Mouse (Mus musculus): ENCODE results near the gene Ivns1abp. TPM values are rescaled to one million over a fixed set of nuclear protein-coding genes. Genes with fewer than 3 reads are reported as not detected.

Ivns1abp gene
- total and polyA plus RNA-seq, 3 experiments, result 182 to 1,435 (median 899) TPM

DNA sequence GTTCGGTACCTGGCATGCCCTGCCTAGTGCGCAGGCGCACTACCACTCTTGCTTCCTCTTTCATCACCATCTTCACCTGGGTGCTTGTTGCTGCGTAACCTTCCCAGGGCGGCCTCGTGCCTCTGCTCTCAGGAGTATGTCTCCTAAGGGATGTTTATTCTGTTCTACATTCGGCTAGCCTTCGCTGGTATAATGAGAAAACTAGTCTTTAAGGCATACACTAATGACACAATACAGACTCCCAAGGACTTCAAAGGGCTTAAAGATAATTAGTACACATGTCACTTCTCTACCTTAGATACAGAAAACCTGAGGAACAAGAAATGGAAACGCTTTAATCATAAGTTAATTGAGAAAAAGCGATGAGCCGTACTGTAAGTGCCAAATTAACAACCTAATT is 32.9 kb upstream of the Ivns1abp start:
- Histone ChIP-seq H3K36me3 (replicated peaks) (no peaks in the 10 kb centered on the region), H3K27me3 (ENCODE audit: insufficient read depth, low read length) (peaks cover 20% of the 10 kb centered on the region), H3K4me1 (ENCODE audit: insufficient read depth, low read depth, low read length) (peaks cover 30% of the 10 kb centered on the region), H3K9me3 (replicated peaks) (no peaks in the 10 kb centered on the region), H3K4me3 (ENCODE audit: low read depth, low read length) (no peak overlapping the region)
- TF ChIP-seq CTCF (IDR thresholded peaks at IDR 0.05; ENCODE audit: low read depth, low read length) (no peak), TAL1 (conservative IDR thresholded peaks at IDR 0.05; ENCODE audit: low read depth, low read length) (no peak), GATA1 (IDR thresholded peaks at IDR 0.05; ENCODE audit: borderline replicate concordance, low read length) (no peak), GATA2 (IDR thresholded peaks at IDR 0.05; ENCODE audit: borderline replicate concordance, low read depth, low read length) (no peak), POLR2AphosphoS5 (IDR thresholded peaks at IDR 0.05; ENCODE audit: insufficient replicate concordance, low read depth, low read length) (no peak)
- ATAC-seq (ENCODE audit: extremely low read depth, insufficient number of reproducible peaks, low FRiP score, poor library complexity, severe bottlenecking), result no peak
- no peak for DNase-seq (ENCODE audit: low spot score)

DNA sequence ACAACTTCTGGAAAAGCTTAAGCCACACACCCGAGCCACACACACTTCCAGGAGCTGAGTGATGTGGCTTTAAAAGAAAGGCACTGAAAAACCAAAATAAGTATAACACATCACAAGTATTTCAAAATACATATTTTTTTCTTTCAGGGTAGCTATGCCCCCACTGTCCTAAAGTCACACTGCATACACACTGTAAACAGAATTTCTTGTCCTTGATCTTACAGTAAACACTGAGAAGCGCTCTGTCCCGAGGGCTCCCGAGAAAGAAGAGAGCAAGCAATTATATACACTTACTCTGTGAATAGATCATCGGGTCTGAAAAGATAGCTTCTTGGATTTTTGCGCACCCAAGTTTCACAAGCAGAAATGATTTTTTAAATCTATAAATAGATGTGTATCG is 25.0 kb upstream of the Ivns1abp start:
- H3K9me3 ChIP-seq (replicated peaks), result no peaks in the 10 kb centered on the region
- H3K4me3 ChIP-seq (ENCODE audit: low read depth, low read length), result no peak overlapping the region
- H3K36me3 ChIP-seq (replicated peaks), result no peaks in the 10 kb centered on the region
- ATAC-seq (ENCODE audit: extremely low read depth, insufficient number of reproducible peaks, low FRiP score, poor library complexity, severe bottlenecking) (no peak), DNase-seq (ENCODE audit: low spot score) (no peak)
- peaks cover 17% of the 10 kb centered on the region for H3K27me3 ChIP-seq (ENCODE audit: insufficient read depth, low read length)
- TF ChIP-seq POLR2AphosphoS5 (IDR thresholded peaks at IDR 0.05; ENCODE audit: insufficient replicate concordance, low read depth, low read length), result no peak
- no peak for TF ChIP-seq GATA2 (IDR thresholded peaks at IDR 0.05; ENCODE audit: borderline replicate concordance, low read depth, low read length)
- no peak for TF ChIP-seq GATA1 (IDR thresholded peaks at IDR 0.05; ENCODE audit: borderline replicate concordance, low read length)
- no peak for TF ChIP-seq TAL1 (conservative IDR thresholded peaks at IDR 0.05; ENCODE audit: low read depth, low read length)
- TF ChIP-seq CTCF (IDR thresholded peaks at IDR 0.05; ENCODE audit: low read depth, low read length), result no peak
- peaks cover 14% of the 10 kb centered on the region; the same call in 1 of the 2 replicates for H3K4me1 ChIP-seq (ENCODE audit: insufficient read depth, low read depth, low read length)

DNA sequence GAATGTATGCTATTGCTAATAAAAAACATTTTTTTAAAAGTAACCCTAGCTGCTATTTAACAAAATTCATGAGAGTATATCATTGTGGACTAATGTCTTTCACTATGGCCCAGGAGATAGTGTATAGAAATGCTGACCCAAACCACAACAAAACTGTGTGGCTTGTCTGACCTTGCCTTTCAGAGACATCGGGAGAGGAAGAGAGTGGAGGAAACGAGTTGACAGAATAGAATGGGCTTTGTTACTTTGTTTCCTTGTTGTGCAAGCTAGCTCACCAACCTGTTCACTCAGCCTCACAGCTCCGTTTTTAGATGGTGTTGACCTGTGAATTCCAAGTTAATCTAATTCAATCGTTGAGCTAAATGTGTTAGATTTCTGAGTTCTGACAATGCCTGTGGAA is 23.9 kb upstream of the Ivns1abp start:
- Histone ChIP-seq H3K36me3 (replicated peaks) (no peaks in the 10 kb centered on the region), H3K9me3 (replicated peaks) (no peaks in the 10 kb centered on the region), H3K4me1 (ENCODE audit: insufficient read depth, low read depth, low read length) (peaks cover 14% of the 10 kb centered on the region; the same call in 1 of the 2 replicates), H3K4me3 (ENCODE audit: low read depth, low read length) (no peak overlapping the region), H3K27me3 (ENCODE audit: insufficient read depth, low read length) (peaks cover 8% of the 10 kb centered on the region)
- ATAC-seq (ENCODE audit: extremely low read depth, insufficient number of reproducible peaks, low FRiP score, poor library complexity, severe bottlenecking), result no peak
- DNase-seq (ENCODE audit: low spot score), result no peak
- TF ChIP-seq TAL1 (conservative IDR thresholded peaks at IDR 0.05; ENCODE audit: low read depth, low read length) (no peak), GATA2 (IDR thresholded peaks at IDR 0.05; ENCODE audit: borderline replicate concordance, low read depth, low read length) (no peak), GATA1 (IDR thresholded peaks at IDR 0.05; ENCODE audit: borderline replicate concordance, low read length) (no peak), POLR2AphosphoS5 (IDR thresholded peaks at IDR 0.05; ENCODE audit: insufficient replicate concordance, low read depth, low read length) (no peak), CTCF (IDR thresholded peaks at IDR 0.05; ENCODE audit: low read depth, low read length) (no peak)

DNA sequence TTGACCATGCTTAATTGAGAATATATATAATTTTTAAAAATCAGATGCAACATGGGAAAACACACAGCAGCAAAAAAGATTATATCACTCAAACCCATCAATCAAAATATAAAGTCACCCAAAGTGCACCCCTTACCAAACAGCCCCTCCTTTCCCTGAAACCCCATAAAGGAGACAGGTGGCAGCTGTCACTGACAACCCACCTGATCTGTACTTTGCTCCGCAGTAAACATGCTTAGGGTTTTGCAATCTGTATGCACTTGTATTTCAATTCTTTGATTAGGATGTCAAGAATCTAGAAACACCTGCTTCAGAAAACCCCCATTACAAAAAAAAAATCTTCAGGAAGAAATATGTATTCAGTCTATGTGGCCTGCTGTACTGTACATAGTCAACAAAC is 18.9 kb upstream of the Ivns1abp start:
- no peaks in the 10 kb centered on the region for H3K27me3 ChIP-seq (ENCODE audit: insufficient read depth, low read length)
- H3K9me3 ChIP-seq (replicated peaks), result no peaks in the 10 kb centered on the region
- TF ChIP-seq GATA1 (IDR thresholded peaks at IDR 0.05; ENCODE audit: borderline replicate concordance, low read length) (no peak), TAL1 (conservative IDR thresholded peaks at IDR 0.05; ENCODE audit: low read depth, low read length) (no peak), CTCF (IDR thresholded peaks at IDR 0.05; ENCODE audit: low read depth, low read length) (no peak), GATA2 (IDR thresholded peaks at IDR 0.05; ENCODE audit: borderline replicate concordance, low read depth, low read length) (no peak), POLR2AphosphoS5 (IDR thresholded peaks at IDR 0.05; ENCODE audit: insufficient replicate concordance, low read depth, low read length) (no peak)
- H3K4me3 ChIP-seq (ENCODE audit: low read depth, low read length), result no peak overlapping the region
- ATAC-seq (ENCODE audit: extremely low read depth, insufficient number of reproducible peaks, low FRiP score, poor library complexity, severe bottlenecking) (no peak), DNase-seq (ENCODE audit: low spot score) (no peak)
- H3K36me3 ChIP-seq (replicated peaks), result no peaks in the 10 kb centered on the region
- H3K4me1 ChIP-seq (ENCODE audit: insufficient read depth, low read depth, low read length), result peaks cover 17% of the 10 kb centered on the region

DNA sequence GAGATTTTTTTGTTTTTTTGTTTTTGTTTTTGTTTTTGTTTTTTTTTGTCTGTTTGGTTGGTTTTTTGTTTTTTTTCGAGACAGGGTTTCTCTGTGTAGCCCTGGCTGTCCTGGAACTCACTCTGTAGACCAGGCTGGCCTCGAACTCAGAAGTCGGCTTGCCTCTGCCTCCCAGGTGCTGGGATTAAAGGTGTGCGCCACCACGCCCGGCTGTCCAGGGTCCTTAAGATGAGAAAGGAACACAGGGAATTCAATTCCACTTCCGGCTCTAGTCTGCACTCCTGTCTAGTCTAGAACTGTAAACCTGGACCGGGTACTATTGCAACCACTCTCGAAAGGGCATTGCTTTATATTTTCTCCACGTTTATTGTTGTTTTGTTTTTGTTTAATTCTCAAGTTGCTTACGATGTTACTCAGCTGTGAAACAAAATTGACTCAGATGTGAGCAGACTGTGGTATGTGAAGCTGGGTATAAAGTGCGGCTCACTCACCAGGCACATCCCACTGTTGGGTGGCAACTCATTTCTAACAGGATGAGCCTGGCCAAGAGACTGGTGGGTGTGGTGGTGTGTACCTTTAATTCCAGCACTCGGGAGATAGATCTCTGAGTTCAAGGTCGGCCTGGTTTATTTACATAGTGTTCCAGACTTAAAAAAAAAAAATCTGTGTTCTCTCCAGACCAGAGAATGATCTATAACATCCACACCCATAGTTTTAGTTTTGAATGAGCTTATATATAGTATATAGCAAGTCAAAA is 15.8 kb upstream of the Ivns1abp start:
- no peak for DNase-seq (ENCODE audit: low spot score)
- Histone ChIP-seq H3K36me3 (replicated peaks) (no peaks in the 10 kb centered on the region), H3K4me3 (ENCODE audit: low read depth, low read length) (no peak overlapping the region), H3K27me3 (ENCODE audit: insufficient read depth, low read length) (no peaks in the 10 kb centered on the region), H3K4me1 (ENCODE audit: insufficient read depth, low read depth, low read length) (peaks cover 17% of the 10 kb centered on the region), H3K9me3 (replicated peaks) (no peaks in the 10 kb centered on the region)
- no peak for TF ChIP-seq TAL1 (conservative IDR thresholded peaks at IDR 0.05; ENCODE audit: low read depth, low read length)
- TF ChIP-seq GATA2 (IDR thresholded peaks at IDR 0.05; ENCODE audit: borderline replicate concordance, low read depth, low read length), result no peak
- TF ChIP-seq CTCF (IDR thresholded peaks at IDR 0.05; ENCODE audit: low read depth, low read length), result no peak
- TF ChIP-seq POLR2AphosphoS5 (IDR thresholded peaks at IDR 0.05; ENCODE audit: insufficient replicate concordance, low read depth, low read length), result no peak
- TF ChIP-seq GATA1 (IDR thresholded peaks at IDR 0.05; ENCODE audit: borderline replicate concordance, low read length), result no peak
- no peak for ATAC-seq (ENCODE audit: extremely low read depth, insufficient number of reproducible peaks, low FRiP score, poor library complexity, severe bottlenecking)

DNA sequence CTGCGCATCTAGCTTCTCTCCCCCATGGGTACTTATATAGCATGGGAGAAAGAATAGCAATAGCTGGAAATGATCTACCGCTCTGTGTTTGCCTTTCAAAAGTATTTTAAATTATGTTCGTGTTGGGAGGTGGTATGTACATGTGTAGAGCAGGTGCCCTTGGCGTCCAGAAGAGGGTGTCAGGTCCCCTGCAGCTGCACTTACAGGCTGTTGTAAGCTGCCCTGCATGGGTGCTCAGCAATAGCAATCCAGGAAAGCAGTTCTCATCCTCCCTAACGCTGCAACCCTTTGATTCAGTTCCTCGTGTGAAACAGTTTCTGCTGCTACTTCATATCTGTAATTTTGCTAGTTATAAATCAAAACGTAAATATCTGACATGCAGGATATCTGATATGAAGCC is 14.7 kb upstream of the Ivns1abp start:
- ATAC-seq (ENCODE audit: extremely low read depth, insufficient number of reproducible peaks, low FRiP score, poor library complexity, severe bottlenecking) (no peak), DNase-seq (ENCODE audit: low spot score) (no peak)
- Histone ChIP-seq H3K36me3 (replicated peaks) (no peaks in the 10 kb centered on the region), H3K4me3 (ENCODE audit: low read depth, low read length) (no peak overlapping the region), H3K27me3 (ENCODE audit: insufficient read depth, low read length) (no peaks in the 10 kb centered on the region), H3K4me1 (ENCODE audit: insufficient read depth, low read depth, low read length) (peaks cover 20% of the 10 kb centered on the region), H3K9me3 (replicated peaks) (no peaks in the 10 kb centered on the region)
- TF ChIP-seq GATA2 (IDR thresholded peaks at IDR 0.05; ENCODE audit: borderline replicate concordance, low read depth, low read length) (no peak), POLR2AphosphoS5 (IDR thresholded peaks at IDR 0.05; ENCODE audit: insufficient replicate concordance, low read depth, low read length) (no peak), TAL1 (conservative IDR thresholded peaks at IDR 0.05; ENCODE audit: low read depth, low read length) (no peak), GATA1 (IDR thresholded peaks at IDR 0.05; ENCODE audit: borderline replicate concordance, low read length) (no peak), CTCF (IDR thresholded peaks at IDR 0.05; ENCODE audit: low read depth, low read length) (no peak)

Data from G1E (cell line).